Mouse (Mus musculus) layer of hippocampus, adult 2 months (tissue): ENCODE measurements around the gene Prokr2. TPM values are rescaled to one million over a fixed set of nuclear protein-coding genes. Genes with fewer than 3 reads are reported as not detected.
A peak's percentile ranks its signal among the peaks of the same experiment; 100 is the strongest.

Experiments
- DNase-seq, 2 experiments: peaks; one replicate each; pipeline ENCODE4 v3.0.0; 2022; ENCODE audit warnings: low spot score in 2 of 2
- H3K27ac ChIP-seq: fragments of 200-600 bp; 2 replicates; pipeline ENCODE4 v1.8.1; 2022
- H3K4me3 ChIP-seq: fragments of 200-600 bp; 2 replicates; pipeline ENCODE4 v1.8.1; 2022; ENCODE audit warnings: mild to moderate bottlenecking
- CTCF ChIP-seq: fragments of 200-600 bp; conservative IDR thresholded peaks from 2 replicates; pipeline ENCODE4 v1.8.1; 2022; ENCODE audit warnings: antibody characterized with exemption, mild to moderate bottlenecking, moderate library complexity
- total RNA-seq, 2 experiments: library from RNA; stranded (reverse); gene quantifications; 2 replicates each; pipeline ENCODE4 v1.2.3; 2021

Prokr2 gene
- total RNA-seq, 2 experiments from 2014 or later = 1.9 to 2.9 TPM

GRCm38 (mm10) chr2:132382308-132382707 lies 2.9 kb downstream of the Prokr2 start:
- no peak for TF ChIP-seq CTCF
- DNase-seq = no peak
- Histone ChIP-seq H3K27ac (no peak overlapping the region), H3K4me3 (no peak overlapping the region)

- Histone ChIP-seq H3K4me3 (no peak overlapping the region), H3K27ac (no peak overlapping the region)
- TF ChIP-seq CTCF = no peak
- no peak for DNase-seq
Observed at GRCm38 (mm10) chr2:132379690-132380089, 5.6 kb downstream of the Prokr2 start.

GRCm38 (mm10) chr2:132378602-132379150 lies 6.6 kb downstream of the Prokr2 start:
- H3K27ac ChIP-seq = no peak overlapping the region
- TF ChIP-seq CTCF = no peak
- no peak for DNase-seq
- H3K4me3 ChIP-seq = no peak overlapping the region

GRCm38 (mm10) chr2:132377436-132377835 lies 7.8 kb downstream of the Prokr2 start:
- H3K4me3 ChIP-seq = no peak overlapping the region
- no peak overlapping the region for H3K27ac ChIP-seq
- no peak for TF ChIP-seq CTCF
- DNase-seq = peak; percentile 58 to 61

GRCm38 (mm10) chr2:132375721-132376120 lies 9.5 kb downstream of the Prokr2 start:
- DNase-seq = no peak
- Histone ChIP-seq H3K27ac (no peak overlapping the region), H3K4me3 (no peak overlapping the region)
- TF ChIP-seq CTCF = no peak

- DNase-seq = no peak
- Histone ChIP-seq H3K4me3 (no peak overlapping the region), H3K27ac (no peak overlapping the region)
- TF ChIP-seq CTCF = no peak
Observed at GRCm38 (mm10) chr2:132375135-132375534, 10.1 kb downstream of the Prokr2 start.

GRCm38 (mm10) chr2:132373748-132374147 lies 11.5 kb downstream of the Prokr2 start:
- DNase-seq = no peak
- TF ChIP-seq CTCF = no peak
- H3K4me3 ChIP-seq = no peak overlapping the region
- no peak overlapping the region for H3K27ac ChIP-seq

- Histone ChIP-seq H3K27ac (no peak overlapping the region), H3K4me3 (no peak overlapping the region)
- no peak for DNase-seq
- no peak for TF ChIP-seq CTCF
Observed at GRCm38 (mm10) chr2:132368433-132368832, 16.8 kb downstream of the Prokr2 start.

GRCm38 (mm10) chr2:132343846-132344245 lies 41.4 kb downstream of the Prokr2 start:
- H3K4me3 ChIP-seq = no peak overlapping the region
- DNase-seq = peak; percentile 55 to 62
- TF ChIP-seq CTCF = no peak
- H3K27ac ChIP-seq = peak overlapping the region; percentile 70

- no peak for TF ChIP-seq CTCF
- no peak overlapping the region for H3K27ac ChIP-seq
- no peak overlapping the region for H3K4me3 ChIP-seq
- DNase-seq = no peak
Observed at GRCm38 (mm10) chr2:132341293-132341692, 44.0 kb downstream of the Prokr2 start.

- no peak for DNase-seq
- Histone ChIP-seq H3K27ac (no peak overlapping the region), H3K4me3 (no peak overlapping the region)
- no peak for TF ChIP-seq CTCF
Observed at GRCm38 (mm10) chr2:132340350-132340749, 44.9 kb downstream of the Prokr2 start.

- no peak overlapping the region for H3K27ac ChIP-seq
- no peak for TF ChIP-seq CTCF
- DNase-seq = no peak
- H3K4me3 ChIP-seq = no peak overlapping the region
Observed at GRCm38 (mm10) chr2:132337202-132337601, 48.0 kb downstream of the Prokr2 start.

- no peak for DNase-seq
- no peak for TF ChIP-seq CTCF
- Histone ChIP-seq H3K27ac (no peak overlapping the region), H3K4me3 (no peak overlapping the region)
Observed at GRCm38 (mm10) chr2:132323541-132323940, 61.7 kb downstream of the Prokr2 start.

GRCm38 (mm10) chr2:132320516-132320915 lies 64.7 kb downstream of the Prokr2 start:
- no peak overlapping the region for H3K4me3 ChIP-seq
- TF ChIP-seq CTCF = no peak
- no peak overlapping the region for H3K27ac ChIP-seq
- no peak for DNase-seq

GRCm38 (mm10) chr2:132317178-132317577 lies 68.1 kb downstream of the Prokr2 start:
- Histone ChIP-seq H3K27ac (no peak overlapping the region), H3K4me3 (no peak overlapping the region)
- TF ChIP-seq CTCF = no peak
- no peak for DNase-seq
